Mouse (Mus musculus): ENCODE measurements around the gene Slc2a8. TPM values are rescaled to one million over a fixed set of nuclear protein-coding genes. Genes with fewer than 3 reads are reported as not detected.

Slc2a8 gene
- polyA plus RNA-seq, 1 experiment from 2014 or later, result 20.4 TPM

DNA sequence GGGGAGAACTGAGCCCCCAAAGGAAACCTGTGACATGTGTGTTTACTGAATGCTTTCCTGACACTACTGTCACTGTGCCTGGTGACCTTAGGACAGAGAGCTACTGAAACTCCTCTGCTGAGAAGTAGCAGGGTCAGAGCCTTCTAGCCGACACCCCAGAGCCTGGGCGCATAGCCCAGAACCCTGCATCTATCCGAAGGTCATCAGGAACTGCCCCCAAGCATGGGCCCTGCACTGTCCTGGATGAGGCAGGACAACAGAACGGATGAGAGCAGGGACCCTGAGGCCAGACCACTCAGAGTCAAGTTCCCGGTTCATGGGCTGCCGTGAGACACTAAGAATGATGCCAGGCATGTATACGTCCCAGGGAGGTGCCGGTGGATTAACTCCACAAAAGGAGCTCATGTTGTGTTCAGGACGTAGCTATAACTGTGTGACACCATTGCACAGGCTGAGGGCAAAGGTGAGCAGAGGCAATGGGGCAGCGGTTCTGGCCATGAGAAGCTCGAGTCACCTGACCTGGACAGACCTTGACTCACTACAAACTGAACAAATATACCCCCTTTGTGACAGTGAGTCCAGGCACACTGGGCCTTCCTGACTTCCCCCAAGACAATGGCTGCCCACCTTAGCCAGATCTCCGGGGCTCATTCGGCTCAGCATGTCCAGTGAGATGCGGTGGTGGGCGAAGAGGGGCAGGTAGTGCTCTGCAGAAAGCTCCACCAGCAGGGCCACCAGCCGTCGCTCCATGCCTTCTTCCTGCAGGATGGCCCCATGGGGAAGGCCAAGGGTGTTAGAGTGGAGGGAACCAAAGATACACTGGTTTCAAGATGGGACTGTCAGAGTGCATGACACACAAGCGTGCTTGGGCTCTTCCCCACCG, 52.7 kb downstream of the Slc2a8 start:
- no peak for ATAC-seq (replicated peaks; ENCODE audit: insufficient number of reproducible peaks, insufficient read depth, low FRiP score, low read depth)
- 86% methylated on average over 19 of the region's 19 CpGs for WGBS
- Histone ChIP-seq H3K27me3 (no peaks in the 10 kb centered on the region), H3K4me1 (replicated peaks) (peaks cover 3% of the 10 kb centered on the region), H3K4me3 (no peak overlapping the region), H3K4me2 (no peak overlapping the region), H3K27ac (no peak overlapping the region), H3K36me3 (peaks cover 15% of the 10 kb centered on the region; the same call in 1 of the 2 replicates), H3K9ac (no peak overlapping the region), H3K9me3 (replicated peaks) (no peaks in the 10 kb centered on the region)

GRCm38 (mm10) chr2:32928235-32928946, 53.5 kb downstream of the Slc2a8 start:
- WGBS, result 30% methylated on average over 10 of the region's 10 CpGs
- peak overlapping the region; percentile 42; the same call in 1 of the 2 replicates for H3K27ac ChIP-seq
- H3K9me3 ChIP-seq (replicated peaks), result no peaks in the 10 kb centered on the region
- peak; percentile 47; the same call in 1 of the 2 replicates for ATAC-seq (replicated peaks; ENCODE audit: insufficient number of reproducible peaks, insufficient read depth, low FRiP score, low read depth)
- no peak overlapping the region for H3K4me2 ChIP-seq
- no peaks in the 10 kb centered on the region for H3K27me3 ChIP-seq
- H3K36me3 ChIP-seq, result peaks cover 23% of the 10 kb centered on the region; the same call in 1 of the 2 replicates
- peaks cover 3% of the 10 kb centered on the region for H3K4me1 ChIP-seq (replicated peaks)
- no peak overlapping the region for H3K9ac ChIP-seq
- no peak overlapping the region for H3K4me3 ChIP-seq

- H3K4me3 ChIP-seq, result no peak overlapping the region
- no peaks in the 10 kb centered on the region for H3K9me3 ChIP-seq (replicated peaks)
- peak overlapping the region; percentile 42; the same call in 1 of the 2 replicates for H3K27ac ChIP-seq
- 66% methylated on average over 15 of the region's 15 CpGs for WGBS
- no peak overlapping the region for H3K9ac ChIP-seq
- ATAC-seq (replicated peaks; ENCODE audit: insufficient number of reproducible peaks, insufficient read depth, low FRiP score, low read depth), result no peak
- H3K4me1 ChIP-seq (replicated peaks), result peaks cover 3% of the 10 kb centered on the region
- H3K4me2 ChIP-seq, result no peak overlapping the region
- no peaks in the 10 kb centered on the region for H3K27me3 ChIP-seq
- H3K36me3 ChIP-seq, result peaks cover 24% of the 10 kb centered on the region
Observed at GRCm38 (mm10) chr2:32927624-32928234, 54.2 kb downstream of the Slc2a8 start.

DNA sequence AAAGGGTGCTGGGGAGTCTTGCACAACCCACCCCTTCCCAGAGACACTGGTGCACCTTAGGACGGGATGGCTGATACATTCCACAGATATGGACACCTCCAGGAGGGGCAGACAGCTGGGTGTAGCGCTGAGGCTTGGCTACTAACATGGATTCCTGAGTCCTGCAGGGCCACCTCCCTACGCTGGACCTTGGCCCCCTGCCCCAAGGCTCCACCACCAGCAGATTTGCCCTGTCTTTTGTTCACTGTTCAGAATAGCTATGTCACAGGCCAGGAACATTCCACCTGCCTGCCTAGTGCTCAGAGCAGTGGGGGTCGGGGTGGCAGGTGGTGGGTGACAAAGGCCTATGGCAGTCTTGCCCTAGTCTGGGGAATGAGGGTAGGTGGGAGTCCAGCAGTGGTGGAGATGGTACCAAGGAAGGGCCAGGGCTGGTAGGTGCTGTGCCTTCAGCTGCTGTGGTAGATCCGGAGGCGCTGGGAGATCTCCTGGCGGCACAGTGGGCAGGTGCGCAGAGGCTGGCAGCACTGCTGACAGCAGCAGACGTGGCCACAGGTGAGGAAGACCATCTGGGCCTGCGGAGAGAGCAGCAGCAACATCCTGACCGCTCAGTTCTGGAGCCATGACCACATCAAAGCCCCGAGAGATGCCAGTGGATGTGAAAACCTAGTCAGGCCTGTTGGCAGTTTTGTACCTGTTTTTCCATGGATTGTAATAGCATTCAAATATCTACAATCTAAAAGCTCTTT, 55.4 kb downstream of the Slc2a8 start:
- 82% methylated on average over 12 of the region's 12 CpGs for WGBS
- no peaks in the 10 kb centered on the region for H3K27me3 ChIP-seq
- H3K4me3 ChIP-seq, result no peak overlapping the region
- no peak overlapping the region for H3K9ac ChIP-seq
- H3K36me3 ChIP-seq, result peaks cover 35% of the 10 kb centered on the region
- H3K4me1 ChIP-seq (replicated peaks), result peaks cover 3% of the 10 kb centered on the region
- no peak overlapping the region for H3K27ac ChIP-seq
- H3K9me3 ChIP-seq (replicated peaks), result no peaks in the 10 kb centered on the region
- no peak overlapping the region for H3K4me2 ChIP-seq
- no peak for ATAC-seq (replicated peaks; ENCODE audit: insufficient number of reproducible peaks, insufficient read depth, low FRiP score, low read depth)

DNA sequence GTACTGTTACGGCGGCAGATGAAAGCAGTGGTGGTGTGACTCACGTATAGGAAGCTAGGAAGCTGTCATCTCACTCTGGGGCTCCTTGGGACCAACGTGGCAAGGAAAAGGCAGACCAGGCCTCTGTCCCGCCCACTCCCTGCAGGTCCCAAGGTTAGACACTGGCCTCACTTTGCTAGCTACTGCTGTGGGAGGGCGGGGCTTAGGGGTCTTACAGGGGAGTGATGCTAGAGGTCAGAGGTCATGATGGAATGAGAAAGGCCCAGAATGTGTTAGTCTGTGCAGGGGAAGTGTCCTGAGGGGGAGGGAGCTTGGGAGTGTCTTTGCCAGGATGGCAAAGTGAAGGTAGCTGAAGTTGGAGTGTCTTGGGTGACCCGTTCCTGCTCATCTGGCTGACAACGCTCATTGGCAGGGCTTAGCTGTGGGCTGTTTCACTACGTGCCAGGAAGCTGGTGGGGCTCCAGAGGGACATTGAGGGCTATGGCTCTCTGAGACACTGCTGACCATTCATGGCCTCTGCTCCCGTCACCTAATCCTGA, 57.5 kb downstream of the Slc2a8 start:
- H3K27me3 ChIP-seq, result no peaks in the 10 kb centered on the region
- H3K36me3 ChIP-seq, result peaks cover 53% of the 10 kb centered on the region
- no peak overlapping the region for H3K4me3 ChIP-seq
- H3K9ac ChIP-seq, result no peak overlapping the region
- H3K27ac ChIP-seq, result no peak overlapping the region
- H3K4me2 ChIP-seq, result no peak overlapping the region
- H3K9me3 ChIP-seq (replicated peaks), result no peaks in the 10 kb centered on the region
- no peak for ATAC-seq (replicated peaks; ENCODE audit: insufficient number of reproducible peaks, insufficient read depth, low FRiP score, low read depth)
- WGBS, result 70% methylated on average over 10 of the region's 10 CpGs
- peaks cover 3% of the 10 kb centered on the region for H3K4me1 ChIP-seq (replicated peaks)

GRCm38 (mm10) chr2:32923551-32924250, 58.2 kb downstream of the Slc2a8 start:
- H3K4me1 ChIP-seq (replicated peaks), result peaks cover 3% of the 10 kb centered on the region
- WGBS, result 89% methylated on average over 24 of the region's 24 CpGs
- peaks cover 60% of the 10 kb centered on the region for H3K36me3 ChIP-seq
- no peak overlapping the region for H3K4me2 ChIP-seq
- H3K9me3 ChIP-seq (replicated peaks), result no peaks in the 10 kb centered on the region
- ATAC-seq (replicated peaks; ENCODE audit: insufficient number of reproducible peaks, insufficient read depth, low FRiP score, low read depth), result no peak
- no peak overlapping the region for H3K27ac ChIP-seq
- no peaks in the 10 kb centered on the region for H3K27me3 ChIP-seq
- no peak overlapping the region for H3K9ac ChIP-seq
- no peak overlapping the region for H3K4me3 ChIP-seq

Other genes starting within 250 kb of the Slc2a8 start
- gene 6330409D20Rik, start 241.1 kb downstream of the Slc2a8 start, polyA plus RNA-seq (2015; fragmentation: Nextera tagmentation; extraction: Ambion mirVana), result 0.16 TPM in 1 of 2 replicates, not detected in the other
- 31.2 and 41.1 TPM in 2 replicates for gene Tor2a, start 224.8 kb downstream of the Slc2a8 start, polyA plus RNA-seq (2015; fragmentation: Nextera tagmentation; extraction: Ambion mirVana)
- 0.15 and 0.32 TPM in 2 replicates for gene Ttc16, start 206.4 kb downstream of the Slc2a8 start, polyA plus RNA-seq (2015; fragmentation: Nextera tagmentation; extraction: Ambion mirVana)
- 3.0 and 4.8 TPM in 2 replicates for gene Ptrh1, start 206.3 kb downstream of the Slc2a8 start, polyA plus RNA-seq (2015; fragmentation: Nextera tagmentation; extraction: Ambion mirVana)
- gene Cfap157, start 197.7 kb downstream of the Slc2a8 start, polyA plus RNA-seq (2015; fragmentation: Nextera tagmentation; extraction: Ambion mirVana), result 0.16 and 0.52 TPM in 2 replicates
- gene Stxbp1, start 134.8 kb downstream of the Slc2a8 start, polyA plus RNA-seq (2015; fragmentation: Nextera tagmentation; extraction: Ambion mirVana), result 23.8 and 28.3 TPM in 2 replicates
- 43.0 and 57.4 TPM in 2 replicates for gene Fam129b, start 106.0 kb downstream of the Slc2a8 start, polyA plus RNA-seq (2015; fragmentation: Nextera tagmentation; extraction: Ambion mirVana)
- gene Rpl12, start 20.5 kb downstream of the Slc2a8 start, polyA plus RNA-seq (2015; fragmentation: Nextera tagmentation; extraction: Ambion mirVana), result 79.3 and 89.3 TPM in 2 replicates
- 8.3 and 9.3 TPM in 2 replicates for gene Lrsam1, start 20.5 kb downstream of the Slc2a8 start, polyA plus RNA-seq (2015; fragmentation: Nextera tagmentation; extraction: Ambion mirVana)
- 6.9 and 11.4 TPM in 2 replicates for gene Garnl3, start 149.6 kb upstream of the Slc2a8 start, polyA plus RNA-seq (2015; fragmentation: Nextera tagmentation; extraction: Ambion mirVana)
- 59.1 and 77.0 TPM in 2 replicates for gene Angptl2, start 234.0 kb upstream of the Slc2a8 start, polyA plus RNA-seq (2015; fragmentation: Nextera tagmentation; extraction: Ambion mirVana)